ENCODE assay signal across 28 mouse cellular contexts in the genomic region with DNA sequence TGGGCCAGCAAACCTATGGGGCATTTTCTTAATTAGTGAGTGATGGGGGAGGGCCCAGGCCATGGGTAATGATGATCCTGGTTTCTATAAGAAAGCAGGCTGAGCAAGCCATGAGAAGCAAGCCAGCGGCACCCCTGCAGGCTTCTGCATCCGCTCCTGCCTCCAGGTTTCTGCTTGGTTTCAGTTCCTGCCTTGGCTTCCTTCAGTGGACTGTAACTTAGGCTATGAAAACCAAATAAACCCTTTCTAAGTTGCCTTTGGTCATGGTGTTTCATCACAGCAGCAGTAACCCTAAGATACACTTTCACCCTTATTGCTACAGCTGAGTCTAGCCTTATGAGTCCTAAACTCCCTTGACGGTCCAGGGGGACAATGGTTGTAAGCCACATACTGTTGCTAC. TPM values are rescaled to one million over a fixed set of nuclear protein-coding genes. Genes with fewer than 3 reads are reported as not detected.
DNase-seq lines count a peak whose midpoint lies in the region; ATAC-seq lines count a peak whose summit lies in the region.
"Had no signal": no experiment of that assay in that cellular context is flagged by ENCODE, and none has a peak within 500 bp of the region (broad histone marks: within the 10 kb centered on the region; RNA-seq: fewer than 3 reads in every experiment).

No protein-coding gene starts in this region.

- peak; percentile 85 for ATAC-seq in granulocyte monocyte progenitor cell, adult 5-6 weeks (replicated peaks; ENCODE audit: poor library complexity, severe bottlenecking)
- ATAC-seq in megakaryocyte progenitor cell, adult 5-6 weeks (replicated peaks; ENCODE audit: poor library complexity): peak; percentile 77
- ATAC-seq: activated CD4-positive, CD25-positive, alpha-beta regulatory T cell, adult 4 months; CD4-positive, CD25-positive, alpha-beta regulatory T cell, adult 4 months; forebrain, embryonic 14.5 days; forebrain, postnatal 0 days; hindbrain, embryonic 16.5 days; intestine, embryonic 15.5 days had no signal

- H3K27me3 ChIP-seq in splenic B cell, adult 2 months (ENCODE audit: control insufficient read depth, insufficient read depth, low read length, poor library complexity, severe bottlenecking): no peaks in the 10 kb centered on the region
- H3K27me3 ChIP-seq: embryonic facial prominence, embryonic 13.5 days; heart, embryonic 12.5 days; heart, embryonic 15.5 days; hindbrain, embryonic 13.5 days; intestine, embryonic 15.5 days had no signal

- DNase-seq in spleen, postnatal 36 days (ENCODE audit: low spot score in 2 of 2): peak; percentile 28 to 34
- DNase-seq in spleen, postnatal 4 days (ENCODE audit: low spot score in 2 of 2): no peak
- peak; percentile 44 for DNase-seq in splenic B cell, adult 2 months (ENCODE audit: low read depth, low spot score)
- no peak for DNase-seq in adrenal gland, adult 18-20 months (ENCODE audit: low spot score in 2 of 2)
- DNase-seq in adrenal gland, postnatal 10 days: no peak
- no peak for DNase-seq in layer of hippocampus, postnatal 36 days
- DNase-seq: adrenal gland, postnatal 25 days; cerebellum, adult 11-12 months; cerebellum, adult 8-10 months; cerebellum, postnatal 10 days; cerebellum, postnatal 36 days; forebrain, postnatal 0 days; gastrocnemius, adult 2 months; gastrocnemius, postnatal 14 days; heart, adult 18-20 months; heart, postnatal 10 days; heart, postnatal 36 days had no signal

- no peaks in the 10 kb centered on the region; the same call in 1 of the 2 replicates for H3K36me3 ChIP-seq in splenic B cell, adult 2 months (ENCODE audit: control insufficient read depth, insufficient read depth, low read length, poor library complexity, severe bottlenecking)
- H3K36me3 ChIP-seq: intestine, embryonic 15.5 days had no signal

RNA-seq across cellular contexts. Expression of a gene that starts 6.1 kb away (rescaled TPM):
- total RNA-seq in granulocyte monocyte progenitor cell, adult 5-6 weeks (2014; fragmentation: Nextera tagmentation): 8.4 and 15.5 TPM in 2 replicates
- 11.5 and 15.2 TPM in 2 replicates for total RNA-seq in granulocyte monocyte progenitor cell, adult 5-6 weeks (2017)
- 14.6 and 14.9 TPM in 2 replicates for total RNA-seq in megakaryocyte progenitor cell, adult 5-6 weeks (2015)
- 9.2 and 10.7 TPM in 2 replicates for total RNA-seq in megakaryocyte progenitor cell, adult 5-6 weeks (2017)
- total RNA-seq in adrenal gland, adult 18-20 months (2021): 10 to 100 TPM; 30.1 to 33.9 TPM
- 10 to 100 TPM; 45.5 to 53.0 TPM for total RNA-seq in adrenal gland, postnatal 10 days (2021)
- 10 to 100 TPM in 1 of 2 experiments, 1 to 10 TPM in 1; 10.0 to 10.5 TPM for total RNA-seq in layer of hippocampus, postnatal 36 days (2021)

RNA-seq across cellular contexts. Expression of a gene that starts 15.7 kb away (rescaled TPM):
- total RNA-seq in granulocyte monocyte progenitor cell, adult 5-6 weeks (2014; fragmentation: Nextera tagmentation): 1.2 and 1.7 TPM in 2 replicates
- 0.77 and 1.3 TPM in 2 replicates for total RNA-seq in granulocyte monocyte progenitor cell, adult 5-6 weeks (2017)
- total RNA-seq in megakaryocyte progenitor cell, adult 5-6 weeks (2015): 3.3 and 4.0 TPM in 2 replicates
- 1.2 and 2.3 TPM in 2 replicates for total RNA-seq in megakaryocyte progenitor cell, adult 5-6 weeks (2017)
- 1 to 10 TPM; 3.8 TPM for total RNA-seq in adrenal gland, adult 18-20 months (2021)
- 1 to 10 TPM; 2.5 to 2.7 TPM for total RNA-seq in adrenal gland, postnatal 10 days (2021)
- 10 to 100 TPM in 1 of 2 experiments, 1 to 10 TPM in 1; 9.2 to 10.1 TPM for total RNA-seq in layer of hippocampus, postnatal 36 days (2021)

RNA-seq across cellular contexts. Expression of a gene that starts 15.8 kb away (rescaled TPM):
- total RNA-seq in granulocyte monocyte progenitor cell, adult 5-6 weeks (2014; fragmentation: Nextera tagmentation): not detected in 2 replicates
- total RNA-seq in granulocyte monocyte progenitor cell, adult 5-6 weeks (2017): 0.52 TPM in 1 of 2 replicates, not detected in the other
- total RNA-seq in megakaryocyte progenitor cell, adult 5-6 weeks (2015): 0.54 TPM in 1 of 2 replicates, not detected in the other
- not detected in 2 replicates for total RNA-seq in megakaryocyte progenitor cell, adult 5-6 weeks (2017)
- total RNA-seq in adrenal gland, adult 18-20 months (2021): not detected
- not detected for total RNA-seq in adrenal gland, postnatal 10 days (2021)
- total RNA-seq in layer of hippocampus, postnatal 36 days (2021): not detected
- total RNA-seq: gastrocnemius, adult 2 months; heart, postnatal 10 days; heart, postnatal 36 days had no signal

RNA-seq across cellular contexts. Expression of a gene that starts 27.7 kb away (rescaled TPM):
- 32.0 and 45.2 TPM in 2 replicates for total RNA-seq in granulocyte monocyte progenitor cell, adult 5-6 weeks (2014; fragmentation: Nextera tagmentation)
- total RNA-seq in granulocyte monocyte progenitor cell, adult 5-6 weeks (2017): 7.5 and 9.9 TPM in 2 replicates
- total RNA-seq in megakaryocyte progenitor cell, adult 5-6 weeks (2015): 21.2 and 23.7 TPM in 2 replicates
- 14.1 and 14.2 TPM in 2 replicates for total RNA-seq in megakaryocyte progenitor cell, adult 5-6 weeks (2017)
- total RNA-seq in adrenal gland, adult 18-20 months (2021): 1 to 10 TPM; 7.5 to 8.9 TPM
- total RNA-seq in adrenal gland, postnatal 10 days (2021): 10 to 100 TPM; 12.8 to 14.1 TPM
- 1 to 10 TPM; 4.9 to 5.8 TPM for total RNA-seq in layer of hippocampus, postnatal 36 days (2021)

RNA-seq across cellular contexts. Expression of a gene that starts 38.7 kb away (rescaled TPM):
- 1.8 and 7.0 TPM in 2 replicates for total RNA-seq in granulocyte monocyte progenitor cell, adult 5-6 weeks (2014; fragmentation: Nextera tagmentation)
- total RNA-seq in granulocyte monocyte progenitor cell, adult 5-6 weeks (2017): 2.4 TPM in 1 of 2 replicates, not detected in the other
- 1.4 and 3.9 TPM in 2 replicates for total RNA-seq in megakaryocyte progenitor cell, adult 5-6 weeks (2015)
- total RNA-seq in megakaryocyte progenitor cell, adult 5-6 weeks (2017): 1.3 and 1.7 TPM in 2 replicates
- 1 to 10 TPM in 1 of 2 experiments, under 1 TPM in 1; 0.86 to 1.6 TPM for total RNA-seq in adrenal gland, adult 18-20 months (2021)
- total RNA-seq in adrenal gland, postnatal 10 days (2021): 1 to 10 TPM; 2.0 to 2.7 TPM
- total RNA-seq in layer of hippocampus, postnatal 36 days (2021): 10 to 100 TPM; 26.8 to 28.6 TPM

Comparison
In these comparisons a context has a peak if more than half of its experiments do, and no peak if none do; other contexts are left out.
1. DNase-seq: peak in spleen, postnatal 36 days (2 of 2) and splenic B cell, adult 2 months (single experiment); none in spleen, postnatal 4 days (0 of 2), adrenal gland, adult 18-20 months (0 of 2), adrenal gland, postnatal 10 days (single experiment) and layer of hippocampus, postnatal 36 days (0 of 2).